Mouse (Mus musculus) v-Abl transformed pro-B cells (cell line): ENCODE data around the gene Cep135.

Source experiments
- in situ Hi-C, 2 experiments: fragments of 400-800 bp; cut with MboI; formaldehyde crosslinking; loops; one replicate each; pipeline ENCODE4 v1.15.1; 2025; ENCODE audit not compliant: unreplicated experiment in 2 of 2

Gene Cep135

GRCm38 (mm10) chr5:76588551-76589283, at the start of gene Cep135:
Gene Cep135, plus strand, starts transcription at chr5:76588698.
- in situ Hi-C loops = loop anchor here (10.0 to 25.0 kb wide), 6 partner anchors 256 to 626 kb away; partner anchors contain the start of genes Spink2 (in 2 of the 2), Paics (in 1 of the 2), Ppat (in 1 of the 2) and Srp72 (in 1 of the 2)

GRCm38 (mm10) chr5:76540181-76540580, 48.3 kb upstream of the Cep135 start:
- in situ Hi-C loops = loop anchor here in 1 of 2 experiments (10.0 kb wide), 1 partner anchor 675 kb away; no protein-coding TSS in a partner anchor

- in situ Hi-C loops = loop anchor here in 1 of 2 experiments (10.0 kb wide), 1 partner anchor 676 kb away; no protein-coding TSS in a partner anchor
Measured at GRCm38 (mm10) chr5:76540842-76541241, 47.7 kb upstream of the Cep135 start.

- in situ Hi-C loops = loop anchor here in 1 of 2 experiments (10.0 kb wide), 1 partner anchor 678 kb away; no protein-coding TSS in a partner anchor
Measured at GRCm38 (mm10) chr5:76543200-76543599, 45.3 kb upstream of the Cep135 start.

- in situ Hi-C loops = loop anchor here in 1 of 2 experiments (25.0 kb wide), 1 partner anchor 688 kb away; no protein-coding TSS in a partner anchor
Measured at GRCm38 (mm10) chr5:76550426-76550825, 38.1 kb upstream of the Cep135 start.

GRCm38 (mm10) chr5:76565321-76565720, 23.2 kb upstream of the Cep135 start:
- in situ Hi-C loops = loop anchor here in 1 of 2 experiments (10.0 to 25.0 kb wide), 2 partner anchors 289 to 703 kb away; no protein-coding TSS in a partner anchor

- in situ Hi-C loops = loop anchor here in 1 of 2 experiments (25.0 kb wide), 1 partner anchor 712 kb away; no protein-coding TSS in a partner anchor
Measured at GRCm38 (mm10) chr5:76574251-76574650, 14.2 kb upstream of the Cep135 start.

GRCm38 (mm10) chr5:76577026-76577425, 11.5 kb upstream of the Cep135 start:
- in situ Hi-C loops = loop anchor here (25.0 kb wide), 2 partner anchors 385 to 635 kb away; partner anchors contain the start of genes Paics (in 1 of the 2), Ppat (in 1 of the 2), Spink2 (in 1 of the 2) and Srp72 (in 1 of the 2)

- in situ Hi-C loops = loop anchor here (10.0 to 25.0 kb wide), 6 partner anchors 259 to 629 kb away; partner anchors contain the start of genes Spink2 (in 2 of the 2), Paics (in 1 of the 2), Ppat (in 1 of the 2) and Srp72 (in 1 of the 2)
Measured at GRCm38 (mm10) chr5:76585378-76585777, 3.1 kb upstream of the Cep135 start.

- in situ Hi-C loops = loop anchor here (10.0 to 25.0 kb wide), 6 partner anchors 255 to 625 kb away; partner anchors contain the start of genes Spink2 (in 2 of the 2), Paics (in 1 of the 2), Ppat (in 1 of the 2) and Srp72 (in 1 of the 2)
Measured at GRCm38 (mm10) chr5:76589311-76589710, 813 bp downstream of the Cep135 start.

GRCm38 (mm10) chr5:76590009-76590408, 1.5 kb downstream of the Cep135 start:
- in situ Hi-C loops = loop anchor here (25.0 kb wide), 2 partner anchors 372 to 622 kb away; partner anchors contain the start of genes Paics (in 1 of the 2), Ppat (in 1 of the 2), Spink2 (in 1 of the 2) and Srp72 (in 1 of the 2)

- in situ Hi-C loops = loop anchor here (25.0 kb wide), 2 partner anchors 370 to 620 kb away; partner anchors contain the start of genes Paics (in 1 of the 2), Ppat (in 1 of the 2), Spink2 (in 1 of the 2) and Srp72 (in 1 of the 2)
Measured at GRCm38 (mm10) chr5:76591885-76592284, 3.4 kb downstream of the Cep135 start.

GRCm38 (mm10) chr5:76609702-76610370, 21.3 kb downstream of the Cep135 start:
- in situ Hi-C loops = no loop called here

GRCm38 (mm10) chr5:76612867-76613499, 24.5 kb downstream of the Cep135 start:
- in situ Hi-C loops = no loop called here

- in situ Hi-C loops = no loop called here
Measured at GRCm38 (mm10) chr5:76615276-76615675, 26.8 kb downstream of the Cep135 start.

GRCm38 (mm10) chr5:76616196-76616747, 27.8 kb downstream of the Cep135 start:
- in situ Hi-C loops = no loop called here

- in situ Hi-C loops = no loop called here
Measured at GRCm38 (mm10) chr5:76618750-76619149, 30.3 kb downstream of the Cep135 start.

GRCm38 (mm10) chr5:76623759-76624158, 35.3 kb downstream of the Cep135 start:
- in situ Hi-C loops = no loop called here

GRCm38 (mm10) chr5:76627770-76628169, 39.3 kb downstream of the Cep135 start:
- in situ Hi-C loops = no loop called here
